Mouse (Mus musculus) midbrain, postnatal 0 days (tissue): Measurements from ENCODE around the gene Fth1. TPM values are rescaled to one million over a fixed set of nuclear protein-coding genes. Genes with fewer than 3 reads are reported as not detected.

Experiments
- ATAC-seq: fragments of 200-750 bp; cut with Nextera tagmentation; 2 replicates; pipeline ENCODE4 v1.8.0; 2017; ENCODE audit warnings: moderate number of reproducible peaks, mild to moderate bottlenecking, moderate TSS enrichment, moderate library complexity; ENCODE audit not compliant: low FRiP score
- DNase-seq: peaks from one replicate; pipeline ENCODE4 v3.0.0-alpha.2; 2015; ENCODE audit warnings: low spot score
- H3K27ac ChIP-seq: fragments of 300-500 bp; sonication (generic); 2 replicates; pipeline ENCODE4 v1.5.1; 2014; ENCODE audit warnings: low read depth, mild to moderate bottlenecking, low read length, mixed read lengths
- H3K27me3 ChIP-seq: fragments of 300-500 bp; sonication (generic); 2 replicates; pipeline ENCODE4 v1.6.1; 2014; ENCODE audit warnings: low read length, control low read depth, mixed read lengths; ENCODE audit not compliant: insufficient read depth
- H3K36me3 ChIP-seq: fragments of 300-500 bp; sonication (generic); 2 replicates; pipeline ENCODE4 v1.6.1; 2014; ENCODE audit warnings: low read length, control low read depth, mixed read lengths; ENCODE audit not compliant: insufficient read depth
- H3K4me1 ChIP-seq: fragments of 300-500 bp; sonication (generic); 2 replicates; pipeline ENCODE4 v1.6.1; 2014; ENCODE audit warnings: mild to moderate bottlenecking, control low read depth, antibody characterized with exemption, low read length, mixed read lengths; ENCODE audit not compliant: insufficient read depth
- H3K4me2 ChIP-seq: fragments of 300-500 bp; sonication (generic); 2 replicates; pipeline ENCODE4 v1.6.1; 2014; ENCODE audit warnings: low read depth, mild to moderate bottlenecking, low read length, mixed read lengths; ENCODE audit not compliant: poor library complexity, severe bottlenecking
- H3K4me3 ChIP-seq: fragments of 300-500 bp; sonication (generic); 2 replicates; pipeline ENCODE4 v1.5.1; 2014; ENCODE audit warnings: low read depth, mild to moderate bottlenecking, low read length, moderate library complexity
- H3K9ac ChIP-seq: fragments of 300-500 bp; sonication (generic); replicated peaks from 2 replicates; pipeline ENCODE4 v1.6.1; 2014; ENCODE audit warnings: mild to moderate bottlenecking, low read length, moderate library complexity, mixed read lengths; ENCODE audit not compliant: poor library complexity, severe bottlenecking
- H3K9me3 ChIP-seq: fragments of 300-500 bp; sonication (generic); 2 replicates; pipeline ENCODE4 v1.6.1; 2016; ENCODE audit warnings: low read length, control low read depth
- CTCF ChIP-seq: IDR thresholded peaks from 2 replicates; pipeline ENCODE4 v1.5.1; 2016; ENCODE audit warnings: antibody characterized with exemption, mild to moderate bottlenecking
- WGBS: fragments of 180-500 bp; shearing (Covaris S2); extraction: QIAGEN DNeasy Blood & Tissue Kit; methylation state at CpG from one replicate; pipeline ENCODE4 v1.1.7; 2014; 5-methylcytosine and 5-hydroxymethylcytosine counted together
- polyA plus RNA-seq: library from polyadenylated mRNA; unstranded; fragments of >200 nt; fragmentation: Nextera tagmentation; extraction: Ambion mirVana; gene quantifications from 2 replicates; pipeline ENCODE4 v1.2.1, GENCODE M21; 2015
- total RNA-seq: library from RNA; depleted of rRNA; stranded (reverse); fragments of >200 nt; gene quantifications from 2 replicates; pipeline ENCODE4 v1.2.3, GENCODE M21; 2014

The Fth1 gene
- total and polyA plus RNA-seq, 2 experiments from 2014 or later, result 436 to 2,585 TPM

GRCm38 (mm10) chr19:9987192-9987591, 6.8 kb downstream of the Fth1 start:
- peaks cover 5% of the 10 kb centered on the region; the same call in 1 of the 2 replicates for H3K4me1 ChIP-seq
- ATAC-seq, result no peak

GRCm38 (mm10) chr19:9987593-9987992, 7.2 kb downstream of the Fth1 start:
- peaks cover 22% of the 10 kb centered on the region for H3K36me3 ChIP-seq
- H3K9ac ChIP-seq, result no peak overlapping the region
- DNase-seq (no peak), ATAC-seq (no peak)
- H3K4me3 ChIP-seq, result no peak overlapping the region
- H3K4me1 ChIP-seq, result peaks cover 5% of the 10 kb centered on the region; the same call in 1 of the 2 replicates
- TF ChIP-seq CTCF, result no peak
- no peaks in the 10 kb centered on the region for H3K27me3 ChIP-seq
- H3K9me3 ChIP-seq, result no peaks in the 10 kb centered on the region
- H3K27ac ChIP-seq, result no peak overlapping the region
- no peak overlapping the region for H3K4me2 ChIP-seq

More at GRCm38 (mm10) chr19:9987192-9987591, 6.8 kb downstream of the Fth1 start:
- Histone ChIP-seq H3K27me3 (no peaks in the 10 kb centered on the region), H3K4me2 (no peak overlapping the region), H3K27ac (no peak overlapping the region), H3K36me3 (peaks cover 22% of the 10 kb centered on the region), H3K9me3 (no peaks in the 10 kb centered on the region), H3K9ac (no peak overlapping the region), H3K4me3 (no peak overlapping the region)
- TF ChIP-seq CTCF, result no peak
- DNase-seq, result no peak
- WGBS, result 58% methylated on average over 6 of the region's 6 CpGs

DNA sequence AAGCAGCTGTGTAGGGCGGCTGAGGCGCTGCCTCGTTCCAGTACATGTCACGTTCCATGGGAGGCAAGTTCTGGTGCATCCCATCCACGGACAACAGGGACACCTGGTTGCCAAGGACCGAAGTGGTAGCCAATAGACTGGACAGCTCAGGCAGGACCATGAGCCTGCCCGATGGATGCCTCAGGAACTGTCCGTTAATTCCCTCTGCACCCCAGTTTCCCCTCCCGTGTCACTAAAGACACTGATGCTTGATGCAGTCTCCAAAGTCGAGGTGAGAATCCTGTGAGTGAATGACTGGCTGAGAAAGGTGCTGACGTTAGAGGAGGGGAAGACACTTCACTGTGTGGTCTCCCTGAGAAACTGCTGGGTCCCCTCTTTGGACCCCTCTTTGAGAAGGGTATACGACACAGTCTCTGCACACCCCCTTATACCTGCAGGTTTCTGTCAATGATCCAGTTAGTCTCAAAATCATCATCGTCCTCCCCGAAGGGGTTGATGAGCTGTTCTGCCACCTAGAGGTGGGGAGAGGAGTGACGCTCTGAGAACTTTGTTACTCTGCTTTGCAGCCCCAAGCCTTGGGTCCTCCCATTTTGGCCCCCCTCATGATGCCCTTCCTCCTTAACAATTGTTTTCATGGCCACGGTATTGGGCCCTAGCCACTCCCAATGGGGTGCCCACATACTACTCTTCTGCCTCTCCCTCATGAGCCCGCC, 8.9 kb downstream of the Fth1 start:
- no peak for DNase-seq
- WGBS, result 67% methylated on average over 17 of the region's 17 CpGs

GRCm38 (mm10) chr19:9989884-9990256, 9.5 kb downstream of the Fth1 start:
- no peak for TF ChIP-seq CTCF
- Histone ChIP-seq H3K4me2 (no peak overlapping the region), H3K9me3 (no peaks in the 10 kb centered on the region), H3K4me3 (no peak overlapping the region), H3K9ac (no peak overlapping the region), H3K27me3 (no peaks in the 10 kb centered on the region), H3K27ac (no peak overlapping the region), H3K4me1 (no peaks in the 10 kb centered on the region), H3K36me3 (peaks cover 14% of the 10 kb centered on the region)
- no peak for DNase-seq
- no peak for ATAC-seq

More for the DNA sequence above, 8.9 kb downstream of the Fth1 start:
- peak; percentile 63 for TF ChIP-seq CTCF
- Histone ChIP-seq H3K4me3 (no peak overlapping the region), H3K36me3 (peaks cover 20% of the 10 kb centered on the region), H3K27ac (no peak overlapping the region), H3K9ac (no peak overlapping the region), H3K27me3 (no peaks in the 10 kb centered on the region), H3K4me1 (no peaks in the 10 kb centered on the region), H3K9me3 (no peaks in the 10 kb centered on the region), H3K4me2 (no peak overlapping the region)
- ATAC-seq, result no peak

- no peak for ATAC-seq
- H3K4me2 ChIP-seq, result no peak overlapping the region
Observed at GRCm38 (mm10) chr19:9991304-9991703, 10.9 kb downstream of the Fth1 start.

More at GRCm38 (mm10) chr19:9991304-9991703, 10.9 kb downstream of the Fth1 start:
- WGBS, result 20% methylated on average over 5 of the region's 5 CpGs
- Histone ChIP-seq H3K36me3 (peaks cover under 1% of the 10 kb centered on the region; the same call in 1 of the 2 replicates), H3K9ac (no peak overlapping the region), H3K4me3 (no peak overlapping the region), H3K27me3 (no peaks in the 10 kb centered on the region), H3K27ac (no peak overlapping the region), H3K9me3 (no peaks in the 10 kb centered on the region), H3K4me1 (no peaks in the 10 kb centered on the region)
- peak; percentile 86 for TF ChIP-seq CTCF
- peak; percentile 74 for DNase-seq
